Mouse (Mus musculus) liver, adult 2 months (tissue): ENCODE results near the gene Kif18b.

Experiments used
- CTCF ChIP-seq: fragments of 200-500 bp; IDR thresholded peaks from 2 replicates; pipeline ENCODE4 v1.5.1; 2011; ENCODE audit warnings: low read depth, low read length, control low read depth
- POLR2A ChIP-seq: fragments of 200-500 bp; IDR thresholded peaks from 2 replicates; pipeline ENCODE4 v1.6.1; 2011; ENCODE audit warnings: low read length, control low read depth; ENCODE audit not compliant: insufficient read depth; ENCODE audit errors: extremely low read depth

GRCm38 (mm10) chr11:102961082-102961481 lies 36.2 kb upstream of the Kif18b start:
- no peak for TF ChIP-seq CTCF
- TF ChIP-seq POLR2A: no peak
